Mouse (Mus musculus): ENCODE results near the gene Lyrm9. TPM values are rescaled to one million over a fixed set of nuclear protein-coding genes. Genes with fewer than 3 reads are reported as not detected.

The Lyrm9 gene
- polyA plus RNA-seq, 1 experiment from 2014 or later = 21.1 TPM

DNA sequence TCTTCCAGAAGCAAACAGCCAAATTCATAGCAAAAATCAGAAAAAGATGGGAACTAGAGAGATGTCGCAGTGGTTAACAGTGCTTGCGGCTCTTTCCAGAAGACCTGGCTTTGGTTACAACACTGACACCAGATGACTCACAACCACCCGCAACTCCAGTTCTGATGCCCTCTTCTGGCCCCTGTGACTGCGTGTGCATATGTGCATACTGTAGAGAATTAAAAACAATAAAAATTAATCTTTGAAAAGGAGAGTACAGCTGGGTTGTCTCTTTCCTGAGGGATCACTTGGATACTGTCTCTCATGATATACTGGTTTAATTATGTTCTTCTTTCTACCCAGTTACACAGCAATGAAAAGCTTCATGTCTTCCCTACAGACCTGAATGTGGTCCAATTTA, 20.2 kb downstream of the Lyrm9 start:
- H3K4me2 ChIP-seq (replicated peaks; ENCODE audit: low read depth, low read length) = no peak overlapping the region
- H3K36me3 ChIP-seq (ENCODE audit: insufficient read depth, low read length) = no peaks in the 10 kb centered on the region
- no peak overlapping the region for H3K4me3 ChIP-seq (ENCODE audit: low read length)
- H3K27ac ChIP-seq (ENCODE audit: low read length) = no peak overlapping the region
- ATAC-seq (ENCODE audit: low FRiP score, low TSS enrichment) = no peak
- H3K9ac ChIP-seq (replicated peaks; ENCODE audit: low read length) = no peak overlapping the region
- H3K27me3 ChIP-seq (ENCODE audit: insufficient read depth, low read length) = no peaks in the 10 kb centered on the region
- no peaks in the 10 kb centered on the region for H3K9me3 ChIP-seq (ENCODE audit: low read length)
- 74% methylated on average over 4 of the region's 4 CpGs for WGBS
- H3K4me1 ChIP-seq (ENCODE audit: insufficient read depth, low read length) = no peaks in the 10 kb centered on the region

DNA sequence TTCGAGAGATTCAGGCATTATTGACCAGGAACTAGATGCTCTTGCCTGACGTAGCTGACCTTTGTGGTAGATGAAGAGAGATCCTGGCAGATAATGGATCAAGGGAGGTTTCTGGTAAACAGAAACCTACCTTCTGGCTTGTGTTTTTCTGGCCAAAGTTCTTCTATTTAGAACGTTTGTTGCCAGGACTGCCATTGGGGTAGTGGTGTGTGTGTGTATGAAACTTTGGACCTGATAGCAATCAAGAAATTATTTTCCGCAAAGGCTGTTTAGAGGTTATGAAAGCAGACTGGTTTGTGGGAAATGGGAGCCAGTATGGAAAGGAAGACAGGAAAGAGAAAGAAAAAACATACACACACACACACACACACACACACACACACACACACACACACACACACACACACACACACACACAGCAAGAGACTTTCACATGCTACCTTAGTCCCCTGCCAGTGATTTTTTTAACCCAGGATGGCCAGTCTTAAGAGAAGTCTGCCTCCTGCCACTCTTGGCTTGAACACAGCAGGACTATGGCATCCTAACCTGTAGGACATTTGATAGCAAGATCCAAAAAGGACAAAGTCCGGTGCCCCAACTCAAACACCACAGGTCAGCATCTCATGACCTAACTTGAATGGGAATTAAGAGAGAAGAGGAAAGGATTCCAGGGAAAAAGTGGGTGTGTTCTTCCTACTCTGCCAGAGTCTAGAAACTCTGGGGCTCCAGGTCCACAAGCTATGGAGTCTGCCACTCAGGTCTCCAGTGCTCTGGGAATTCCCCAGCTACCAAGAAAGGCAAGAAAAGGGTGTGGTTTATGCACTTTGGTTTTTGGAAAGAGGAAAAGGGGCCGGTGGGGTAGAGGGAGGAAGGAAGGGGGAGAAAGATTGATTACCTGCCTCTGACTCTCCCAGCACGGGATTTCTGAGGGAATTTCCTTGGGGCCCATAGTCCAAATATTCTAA, 21.8 kb downstream of the Lyrm9 start:
- H3K4me2 ChIP-seq (replicated peaks; ENCODE audit: low read depth, low read length) = no peak overlapping the region
- 48% methylated on average over 7 of the region's 7 CpGs for WGBS
- H3K9me3 ChIP-seq (ENCODE audit: low read length) = no peaks in the 10 kb centered on the region
- H3K4me3 ChIP-seq (ENCODE audit: low read length) = no peak overlapping the region
- no peak for ATAC-seq (ENCODE audit: low FRiP score, low TSS enrichment)
- H3K9ac ChIP-seq (replicated peaks; ENCODE audit: low read length) = no peak overlapping the region
- no peaks in the 10 kb centered on the region for H3K36me3 ChIP-seq (ENCODE audit: insufficient read depth, low read length)
- H3K27me3 ChIP-seq (ENCODE audit: insufficient read depth, low read length) = no peaks in the 10 kb centered on the region
- H3K27ac ChIP-seq (ENCODE audit: low read length) = no peak overlapping the region
- H3K4me1 ChIP-seq (ENCODE audit: insufficient read depth, low read length) = no peaks in the 10 kb centered on the region

DNA sequence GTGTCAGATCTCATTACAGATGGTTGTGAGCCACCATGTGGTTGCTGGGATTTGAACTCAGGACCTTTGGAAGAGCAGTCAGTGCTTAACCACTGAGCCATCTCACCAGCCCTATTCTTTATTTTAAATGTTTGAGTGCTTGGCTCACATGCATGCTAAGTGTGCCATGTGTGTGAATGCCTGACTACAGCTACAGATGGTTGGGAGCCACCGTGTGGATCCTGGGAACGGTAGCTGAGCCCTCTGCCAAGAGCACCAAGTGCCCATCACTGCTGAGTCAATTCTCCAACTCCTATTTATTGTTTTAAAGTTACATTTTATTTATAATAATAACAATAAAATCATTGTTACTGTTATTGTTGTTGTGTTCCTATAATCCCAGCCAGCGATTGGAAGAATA, 23.5 kb downstream of the Lyrm9 start:
- H3K36me3 ChIP-seq (ENCODE audit: insufficient read depth, low read length) = no peaks in the 10 kb centered on the region
- no peak for ATAC-seq (ENCODE audit: low FRiP score, low TSS enrichment)
- no peaks in the 10 kb centered on the region for H3K27me3 ChIP-seq (ENCODE audit: insufficient read depth, low read length)
- H3K9me3 ChIP-seq (ENCODE audit: low read length) = no peaks in the 10 kb centered on the region
- H3K9ac ChIP-seq (replicated peaks; ENCODE audit: low read length) = no peak overlapping the region
- H3K4me2 ChIP-seq (replicated peaks; ENCODE audit: low read depth, low read length) = no peak overlapping the region
- H3K4me1 ChIP-seq (ENCODE audit: insufficient read depth, low read length) = no peaks in the 10 kb centered on the region
- H3K4me3 ChIP-seq (ENCODE audit: low read length) = no peak overlapping the region
- WGBS = 93% methylated on average over 3 of the region's 3 CpGs
- no peak overlapping the region for H3K27ac ChIP-seq (ENCODE audit: low read length)

DNA sequence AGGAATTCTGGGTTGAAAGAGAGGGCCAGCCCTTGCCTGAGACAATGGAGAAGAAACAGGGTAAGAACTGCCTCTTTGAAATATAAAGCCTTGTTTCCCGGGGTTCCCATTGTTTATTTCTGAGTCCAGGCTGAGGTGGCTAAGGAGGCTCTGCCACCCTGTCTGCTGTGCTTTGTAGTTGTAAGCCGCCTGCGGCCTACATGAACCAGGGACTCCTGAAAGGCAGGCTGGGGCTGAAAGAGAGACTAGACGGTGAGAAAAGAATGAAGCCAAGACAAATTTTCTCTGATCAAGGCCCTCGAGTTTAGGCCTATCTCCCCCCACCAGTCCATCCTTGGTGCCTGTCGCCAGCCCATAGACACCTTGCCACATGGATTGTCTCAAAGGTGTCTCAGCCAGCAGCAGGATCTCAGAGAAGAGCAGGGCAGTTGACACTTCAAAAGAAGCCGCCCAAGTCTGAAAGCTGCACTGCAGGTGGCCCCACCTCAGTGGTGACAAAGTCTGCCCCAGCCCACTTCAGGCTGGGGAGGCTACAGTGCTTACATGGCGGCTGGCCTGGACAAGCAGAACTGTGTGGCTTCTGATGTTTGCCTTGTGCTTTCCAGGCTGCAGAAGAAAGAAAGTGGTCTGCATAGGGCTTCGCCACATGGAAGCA, 25.0 kb downstream of the Lyrm9 start:
- H3K4me3 ChIP-seq (ENCODE audit: low read length) = no peak overlapping the region
- no peak overlapping the region for H3K9ac ChIP-seq (replicated peaks; ENCODE audit: low read length)
- ATAC-seq (ENCODE audit: low FRiP score, low TSS enrichment) = no peak
- no peak overlapping the region for H3K27ac ChIP-seq (ENCODE audit: low read length)
- no peaks in the 10 kb centered on the region for H3K36me3 ChIP-seq (ENCODE audit: insufficient read depth, low read length)
- no peak overlapping the region for H3K4me2 ChIP-seq (replicated peaks; ENCODE audit: low read depth, low read length)
- no peaks in the 10 kb centered on the region for H3K27me3 ChIP-seq (ENCODE audit: insufficient read depth, low read length)
- H3K9me3 ChIP-seq (ENCODE audit: low read length) = no peaks in the 10 kb centered on the region
- 43% methylated on average over 9 of the region's 9 CpGs for WGBS
- H3K4me1 ChIP-seq (ENCODE audit: insufficient read depth, low read length) = no peaks in the 10 kb centered on the region

DNA sequence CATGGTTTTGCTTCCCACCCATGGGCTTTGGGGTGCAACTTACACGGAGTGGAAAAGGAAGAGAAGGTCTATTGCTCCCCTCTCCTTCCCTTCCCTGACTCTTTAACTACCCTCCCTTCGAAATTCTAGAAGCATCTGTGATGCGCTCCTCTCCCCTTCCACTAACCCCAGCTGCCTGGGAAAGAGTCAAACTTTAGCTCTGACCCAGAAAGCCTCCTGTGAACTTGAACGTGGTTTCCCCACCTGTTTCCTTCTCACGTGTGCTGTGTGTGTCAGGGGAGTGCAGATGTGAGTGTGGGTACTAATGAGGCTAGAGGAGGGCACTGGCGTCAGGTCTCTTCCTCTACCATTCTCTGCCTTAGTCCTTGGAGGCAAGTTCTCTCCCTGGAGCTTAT, 25.5 kb downstream of the Lyrm9 start:
- H3K9me3 ChIP-seq (ENCODE audit: low read length) = no peaks in the 10 kb centered on the region
- WGBS = 47% methylated on average over 6 of the region's 6 CpGs
- no peak overlapping the region for H3K27ac ChIP-seq (ENCODE audit: low read length)
- no peaks in the 10 kb centered on the region for H3K4me1 ChIP-seq (ENCODE audit: insufficient read depth, low read length)
- no peaks in the 10 kb centered on the region for H3K27me3 ChIP-seq (ENCODE audit: insufficient read depth, low read length)
- H3K9ac ChIP-seq (replicated peaks; ENCODE audit: low read length) = no peak overlapping the region
- H3K4me2 ChIP-seq (replicated peaks; ENCODE audit: low read depth, low read length) = no peak overlapping the region
- no peaks in the 10 kb centered on the region for H3K36me3 ChIP-seq (ENCODE audit: insufficient read depth, low read length)
- H3K4me3 ChIP-seq (ENCODE audit: low read length) = no peak overlapping the region
- ATAC-seq (ENCODE audit: low FRiP score, low TSS enrichment) = no peak

DNA sequence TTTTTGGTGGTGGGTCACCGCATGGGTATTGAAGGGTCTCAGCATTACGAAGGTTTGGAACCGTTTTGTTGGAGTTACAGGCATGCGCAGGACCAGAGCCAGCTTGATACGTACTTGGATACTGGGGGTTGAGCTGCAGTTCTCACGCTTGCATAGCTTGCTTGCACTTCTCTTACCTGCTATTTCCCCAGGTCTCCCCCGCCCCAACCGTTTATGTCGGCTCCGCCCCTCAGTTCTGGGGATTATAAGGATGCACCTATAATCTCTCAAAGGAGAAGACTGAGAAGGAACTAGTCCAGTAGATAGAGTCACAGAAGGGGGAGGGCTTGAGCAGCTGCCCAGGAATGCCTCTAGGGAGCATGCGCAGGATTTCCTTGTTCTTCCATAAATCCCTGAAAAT, 26.1 kb downstream of the Lyrm9 start:
- H3K4me2 ChIP-seq (replicated peaks; ENCODE audit: low read depth, low read length) = no peak overlapping the region
- no peak for ATAC-seq (ENCODE audit: low FRiP score, low TSS enrichment)

DNA sequence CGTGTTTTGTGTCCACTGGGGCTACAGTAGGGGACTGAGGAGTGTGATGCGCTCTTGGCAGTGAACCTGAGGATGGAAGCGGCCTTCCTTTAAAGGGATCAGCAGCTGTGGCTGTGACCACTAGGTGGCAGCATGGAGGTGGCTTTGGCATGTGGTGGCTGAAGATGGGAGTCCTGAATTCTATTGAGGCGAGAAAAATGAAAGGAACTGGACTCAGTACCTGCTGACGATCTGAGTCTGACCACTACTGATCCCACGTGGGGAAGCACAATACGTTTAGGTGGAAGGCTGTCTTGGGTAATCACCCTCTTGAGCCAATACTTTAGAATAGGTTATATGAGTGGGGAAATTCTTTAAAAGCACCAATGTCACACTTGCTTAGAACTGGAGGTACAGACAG, 29.9 kb downstream of the Lyrm9 start:
- Histone ChIP-seq H3K27ac (ENCODE audit: low read length) (no peak overlapping the region), H3K9ac (replicated peaks; ENCODE audit: low read length) (no peak overlapping the region), H3K36me3 (ENCODE audit: insufficient read depth, low read length) (no peaks in the 10 kb centered on the region), H3K9me3 (ENCODE audit: low read length) (no peaks in the 10 kb centered on the region), H3K4me3 (ENCODE audit: low read length) (no peak overlapping the region), H3K27me3 (ENCODE audit: insufficient read depth, low read length) (no peaks in the 10 kb centered on the region), H3K4me1 (ENCODE audit: insufficient read depth, low read length) (no peaks in the 10 kb centered on the region), H3K4me2 (replicated peaks; ENCODE audit: low read depth, low read length) (no peak overlapping the region)
- ATAC-seq (ENCODE audit: low FRiP score, low TSS enrichment) = 0 out of 2 replicates have a peak, but pooled peaks have one; percentile 31
- WGBS = 12% methylated on average over 7 of the region's 7 CpGs

More for the DNA sequence above, 26.1 kb downstream of the Lyrm9 start:
- Histone ChIP-seq H3K4me3 (ENCODE audit: low read length) (no peak overlapping the region), H3K9ac (replicated peaks; ENCODE audit: low read length) (no peak overlapping the region), H3K9me3 (ENCODE audit: low read length) (no peaks in the 10 kb centered on the region), H3K27ac (ENCODE audit: low read length) (no peak overlapping the region), H3K27me3 (ENCODE audit: insufficient read depth, low read length) (no peaks in the 10 kb centered on the region), H3K4me1 (ENCODE audit: insufficient read depth, low read length) (no peaks in the 10 kb centered on the region), H3K36me3 (ENCODE audit: insufficient read depth, low read length) (no peaks in the 10 kb centered on the region)
- 84% methylated on average over 11 of the region's 11 CpGs for WGBS

DNA sequence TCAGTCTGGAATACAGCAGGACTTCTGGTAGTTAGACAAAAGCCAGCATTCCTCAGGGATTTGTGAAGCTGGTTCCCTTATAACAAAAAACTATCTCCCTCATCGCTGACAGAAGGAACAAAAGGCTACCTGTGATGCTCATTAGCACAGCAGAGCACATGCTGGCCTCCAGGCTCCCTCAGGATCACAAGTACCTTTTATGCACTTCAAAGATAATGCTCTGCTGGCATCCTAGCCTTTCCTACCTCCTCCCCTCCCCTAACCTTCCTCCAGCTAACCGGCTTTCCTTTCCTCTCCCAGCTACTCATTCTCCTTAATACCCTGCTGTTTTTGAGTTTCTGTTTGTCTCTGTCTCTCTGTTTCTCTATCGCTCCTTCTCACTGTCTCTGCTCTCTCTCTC, 31.2 kb downstream of the Lyrm9 start:
- no peak for ATAC-seq (ENCODE audit: low FRiP score, low TSS enrichment)
- Histone ChIP-seq H3K9me3 (ENCODE audit: low read length) (no peaks in the 10 kb centered on the region), H3K27ac (ENCODE audit: low read length) (no peak overlapping the region), H3K4me3 (ENCODE audit: low read length) (no peak overlapping the region), H3K4me1 (ENCODE audit: insufficient read depth, low read length) (no peaks in the 10 kb centered on the region), H3K9ac (replicated peaks; ENCODE audit: low read length) (no peak overlapping the region), H3K36me3 (ENCODE audit: insufficient read depth, low read length) (no peaks in the 10 kb centered on the region), H3K27me3 (ENCODE audit: insufficient read depth, low read length) (no peaks in the 10 kb centered on the region), H3K4me2 (replicated peaks; ENCODE audit: low read depth, low read length) (no peak overlapping the region)
- 16% methylated on average over 3 of the region's 3 CpGs for WGBS

DNA sequence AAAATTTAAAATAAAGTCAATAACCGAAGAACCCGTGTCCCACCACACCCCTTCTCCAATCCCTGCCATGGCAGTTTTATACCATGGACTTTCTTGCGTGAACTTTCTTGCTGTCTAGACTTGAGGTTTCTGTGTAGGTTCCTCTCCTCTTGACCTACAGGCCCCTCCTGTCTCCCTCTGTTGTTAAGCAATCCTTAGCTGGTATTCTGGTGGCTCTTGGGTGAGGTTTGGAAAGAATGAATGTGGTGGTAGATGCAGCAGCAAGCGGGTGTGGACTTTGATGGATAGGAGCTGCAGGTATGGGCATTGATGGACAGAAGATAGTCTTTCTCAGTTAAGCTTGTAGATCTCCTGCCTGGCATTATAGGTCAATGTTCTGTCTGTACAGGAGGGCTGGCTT, 37.5 kb downstream of the Lyrm9 start:
- H3K36me3 ChIP-seq (ENCODE audit: insufficient read depth, low read length) = no peaks in the 10 kb centered on the region
- no peaks in the 10 kb centered on the region for H3K9me3 ChIP-seq (ENCODE audit: low read length)
- no peaks in the 10 kb centered on the region for H3K4me1 ChIP-seq (ENCODE audit: insufficient read depth, low read length)
- ATAC-seq (ENCODE audit: low FRiP score, low TSS enrichment) = no peak
- no peak overlapping the region for H3K9ac ChIP-seq (replicated peaks; ENCODE audit: low read length)
- no peaks in the 10 kb centered on the region for H3K27me3 ChIP-seq (ENCODE audit: insufficient read depth, low read length)
- no peak overlapping the region for H3K4me3 ChIP-seq (ENCODE audit: low read length)
- H3K27ac ChIP-seq (ENCODE audit: low read length) = no peak overlapping the region
- no peak overlapping the region for H3K4me2 ChIP-seq (replicated peaks; ENCODE audit: low read depth, low read length)
- 97% methylated on average over 4 of the region's 4 CpGs for WGBS
